Mouse (Mus musculus) layer of hippocampus, postnatal 10 days (tissue): Measurements from ENCODE around the gene Abcb4. TPM values are rescaled to one million over a fixed set of nuclear protein-coding genes. Genes with fewer than 3 reads are reported as not detected.
"Not testable (repeated sequence)": the region's sequence is repeated elsewhere in the genome, so short reads cannot be mapped to it uniquely, and the experiment has no call there.

Experiments
- DNase-seq, 2 experiments: peaks; one replicate each; pipeline ENCODE4 v3.0.0; 2021; ENCODE audit warnings: low spot score in 2 of 2
- total RNA-seq, 2 experiments: library from RNA; stranded (reverse); gene quantifications; 2 replicates each; pipeline ENCODE4 v1.2.3; 2021

The Abcb4 gene
- total RNA-seq, 2 experiments from 2014 or later: 4.2 to 5.4 TPM

GRCm38 (mm10) chr5:8996686-8997512 is 103.4 kb downstream of the Abcb4 start, which contains the start of gene Crot:
Crot (minus strand) TSS chr5:8997324.
- peak; percentile 89 to 94 for DNase-seq

- no peak for DNase-seq
These were observed 104.0 kb downstream of the Abcb4 start for GRCm38 (mm10) chr5:8997513-8997895.

GRCm38 (mm10) chr5:8999108-8999507 is 105.6 kb downstream of the Abcb4 start:
- DNase-seq: no peak

GRCm38 (mm10) chr5:9000006-9000405 is 106.5 kb downstream of the Abcb4 start:
- DNase-seq: not testable (repeated sequence)

DNA sequence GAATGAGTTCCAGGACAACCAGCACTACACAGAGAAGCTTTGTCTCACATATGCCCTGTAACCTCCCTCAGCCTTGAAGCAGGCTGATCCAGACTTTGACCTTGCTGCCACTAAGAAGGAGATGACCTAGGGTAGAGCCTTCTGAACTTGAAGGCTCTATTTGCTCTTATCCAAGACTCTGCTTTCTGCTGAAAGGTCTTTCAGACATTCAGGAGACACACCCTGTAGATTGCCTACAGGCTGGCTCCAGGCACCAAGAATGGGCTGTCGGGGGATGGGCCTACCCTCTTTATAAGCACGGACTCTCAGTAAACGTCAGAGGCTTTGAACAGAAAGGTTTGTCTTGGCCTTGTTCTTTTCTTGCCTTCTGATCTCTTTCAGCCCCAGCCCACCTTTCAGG is 113.1 kb downstream of the Abcb4 start:
- not testable (repeated sequence) for DNase-seq

Other genes starting within 250 kb of the Abcb4 start
- 10 to 100 TPM; 12.0 to 12.4 TPM for gene Abcb1a, start 233.6 kb upstream of the Abcb4 start, total RNA-seq
- 1 to 10 TPM; 3.9 to 5.2 TPM for gene Abcb1b, start 95.6 kb upstream of the Abcb4 start, total RNA-seq
- 10 to 100 TPM; 22.3 to 22.4 TPM for gene Crot, start 103.6 kb downstream of the Abcb4 start, total RNA-seq
- 1 to 10 TPM; 6.7 to 6.8 TPM for gene Tmem243, start 207.0 kb downstream of the Abcb4 start, total RNA-seq